Mouse (Mus musculus) heart, adult 11 months (tissue): Measurements from ENCODE around the gene E030018B13Rik.

ENCODE experiments used
- DNase-seq: peaks from one replicate; pipeline ENCODE4 v3.0.0; 2022

Gene E030018B13Rik

GRCm38 (mm10) chr7:63918771-63919768 is 2.4 kb downstream of the E030018B13Rik start:
- DNase-seq = peak; percentile 97

- peak; percentile 92 for DNase-seq
These were observed 5.4 kb downstream of the E030018B13Rik start for GRCm38 (mm10) chr7:63921909-63922562.

- no peak for DNase-seq
These were observed 5.9 kb downstream of the E030018B13Rik start for GRCm38 (mm10) chr7:63922571-63922970.

- DNase-seq = peak; percentile 81
These were observed 6.3 kb downstream of the E030018B13Rik start for GRCm38 (mm10) chr7:63922975-63923374.

- peak; percentile 92 for DNase-seq
These were observed 7.5 kb downstream of the E030018B13Rik start for GRCm38 (mm10) chr7:63924151-63924550.

- DNase-seq = peak; percentile 98
These were observed 8.2 kb downstream of the E030018B13Rik start for GRCm38 (mm10) chr7:63924747-63925412.

- peak; percentile 99 for DNase-seq
These were observed 9.0 kb downstream of the E030018B13Rik start for GRCm38 (mm10) chr7:63925413-63926360.

GRCm38 (mm10) chr7:63926492-63926891 is 9.8 kb downstream of the E030018B13Rik start:
- DNase-seq = peak; percentile 74

GRCm38 (mm10) chr7:63927121-63927520 is 10.5 kb downstream of the E030018B13Rik start:
- peak; percentile 89 for DNase-seq

GRCm38 (mm10) chr7:63929080-63929479 is 12.4 kb downstream of the E030018B13Rik start:
- DNase-seq = peak; percentile 98

GRCm38 (mm10) chr7:63930132-63930531 is 13.5 kb downstream of the E030018B13Rik start:
- DNase-seq = peak; percentile 70

GRCm38 (mm10) chr7:63930766-63931165 is 14.1 kb downstream of the E030018B13Rik start:
- DNase-seq = peak; percentile 91

GRCm38 (mm10) chr7:63932461-63932860 is 15.8 kb downstream of the E030018B13Rik start:
- DNase-seq = peak; percentile 84

- peak; percentile 89 for DNase-seq
These were observed 17.2 kb downstream of the E030018B13Rik start for GRCm38 (mm10) chr7:63933905-63934304.

- DNase-seq = peak; percentile 97
These were observed 17.9 kb downstream of the E030018B13Rik start for GRCm38 (mm10) chr7:63934530-63934929.

GRCm38 (mm10) chr7:63935809-63936187 is 19.1 kb downstream of the E030018B13Rik start:
- DNase-seq = no peak

- DNase-seq = peak; percentile 99
These were observed 19.7 kb downstream of the E030018B13Rik start for GRCm38 (mm10) chr7:63936188-63936985.

- no peak for DNase-seq
These were observed 20.3 kb downstream of the E030018B13Rik start for GRCm38 (mm10) chr7:63936986-63937235.

GRCm38 (mm10) chr7:63937236-63938065 is 20.8 kb downstream of the E030018B13Rik start:
- DNase-seq = peak; percentile 99
